Mouse (Mus musculus): ENCODE data around the gene Nupr1l. TPM values are rescaled to one million over a fixed set of nuclear protein-coding genes. Genes with fewer than 3 reads are reported as not detected.
"Not testable (repeated sequence)": the region's sequence is repeated elsewhere in the genome, so short reads cannot be mapped to it uniquely, and the experiment has no call there.

The Nupr1l gene
- 2.2 TPM in 2 replicates for polyA plus RNA-seq (2015; fragmentation: Nextera tagmentation; extraction: Ambion mirVana)

DNA sequence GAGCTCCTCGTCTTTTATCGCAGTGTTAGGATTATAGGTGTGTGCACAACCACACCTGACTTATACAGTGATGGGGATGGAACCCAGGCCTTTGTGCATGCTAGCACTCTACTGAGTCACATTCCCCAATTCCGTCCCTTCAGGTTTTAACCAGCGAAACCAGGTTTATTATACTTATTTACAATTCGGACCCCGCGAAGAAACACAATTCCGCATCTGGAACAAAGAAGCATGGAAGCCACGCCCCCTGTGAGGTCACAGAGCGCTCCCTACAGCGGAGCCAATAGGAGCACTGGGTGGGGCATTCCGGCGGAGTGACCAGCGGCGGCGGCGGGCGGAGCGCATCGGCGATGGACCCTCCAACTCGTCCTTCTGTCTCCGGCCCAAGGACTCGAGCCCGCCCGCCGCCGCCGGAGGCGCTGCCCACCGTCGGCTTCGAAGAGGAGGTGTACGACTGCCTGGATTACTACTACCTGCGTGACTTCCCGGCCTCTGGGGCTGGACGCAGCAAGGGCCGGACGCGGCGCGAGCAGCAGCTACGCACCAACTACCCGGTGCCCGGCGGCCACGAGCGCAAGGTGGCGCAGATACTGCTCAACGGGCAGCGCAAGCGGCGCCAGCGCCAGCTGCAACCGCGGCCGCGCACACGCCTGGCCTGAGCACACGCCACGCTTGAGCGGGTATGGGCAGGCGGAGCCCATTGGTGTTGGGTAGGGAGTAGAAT lies at the start of gene Nupr1l:
TSS of gene Nupr1l (plus strand) at position 299 of the 724 bp plus-strand sequence.
- DNase-seq (ENCODE audit: low spot score) = peak; percentile 71

DNA sequence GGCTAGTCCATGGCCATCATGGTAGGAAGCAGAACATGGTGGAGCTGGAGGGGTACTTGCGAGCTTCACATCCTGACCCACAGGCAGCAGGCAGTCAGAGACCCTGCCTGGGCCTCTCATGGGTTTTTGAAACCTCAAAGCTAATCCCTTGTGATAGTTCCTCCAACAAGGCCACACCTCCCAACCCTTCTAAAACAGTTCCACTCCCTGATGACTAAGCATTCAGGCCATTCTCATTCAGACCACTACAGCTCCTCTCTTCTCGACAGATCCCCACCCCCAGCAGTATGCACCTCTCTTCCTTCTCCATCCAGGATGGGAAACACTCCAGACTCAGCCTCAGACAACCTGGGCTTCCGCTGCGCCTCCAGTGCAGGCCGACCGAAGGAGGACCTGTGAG lies 46.0 kb upstream of the Nupr1l start:
- DNase-seq (ENCODE audit: low spot score) = no peak

DNA sequence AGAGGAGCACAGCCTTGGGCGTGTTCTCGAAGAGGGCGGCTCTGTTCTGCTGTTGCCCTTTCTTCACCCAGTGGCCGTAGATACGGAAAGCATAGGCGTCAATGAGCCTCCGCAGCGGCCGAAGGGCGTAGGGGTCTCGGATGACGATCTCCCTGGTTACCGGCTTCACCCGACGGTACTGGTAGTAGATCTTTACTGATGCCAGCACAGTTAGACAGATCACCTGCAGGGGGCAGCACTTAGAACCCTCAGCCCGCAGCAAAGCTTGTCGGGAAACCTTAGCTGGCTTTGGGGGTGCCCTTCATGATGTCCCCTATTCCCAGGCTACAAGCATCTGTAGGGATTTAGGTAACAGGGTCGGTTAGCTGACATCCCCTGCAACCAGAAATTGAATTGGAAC lies 43.9 kb upstream of the Nupr1l start:
- peak; percentile 33 for DNase-seq (ENCODE audit: low spot score)

DNA sequence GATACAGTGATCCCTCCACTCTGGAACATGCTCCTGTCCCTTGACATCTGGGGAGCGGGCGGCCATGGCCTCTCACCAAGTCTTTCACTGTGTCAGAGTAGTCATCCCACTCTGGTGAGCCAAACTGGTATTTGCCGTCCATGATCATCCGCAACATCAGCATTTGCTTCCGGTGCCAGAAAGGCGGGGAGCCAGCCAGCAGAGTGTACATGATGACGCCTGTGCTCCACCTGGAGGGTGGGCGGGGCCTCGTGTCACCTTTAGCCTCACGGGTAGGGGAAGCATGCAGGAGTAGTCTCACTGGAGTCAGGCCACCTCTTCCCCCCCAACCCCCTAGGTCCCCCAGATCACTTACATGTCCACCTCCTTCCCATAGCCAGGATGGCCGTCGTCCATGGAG lies 42.5 kb upstream of the Nupr1l start:
- DNase-seq (ENCODE audit: low spot score) = no peak

DNA sequence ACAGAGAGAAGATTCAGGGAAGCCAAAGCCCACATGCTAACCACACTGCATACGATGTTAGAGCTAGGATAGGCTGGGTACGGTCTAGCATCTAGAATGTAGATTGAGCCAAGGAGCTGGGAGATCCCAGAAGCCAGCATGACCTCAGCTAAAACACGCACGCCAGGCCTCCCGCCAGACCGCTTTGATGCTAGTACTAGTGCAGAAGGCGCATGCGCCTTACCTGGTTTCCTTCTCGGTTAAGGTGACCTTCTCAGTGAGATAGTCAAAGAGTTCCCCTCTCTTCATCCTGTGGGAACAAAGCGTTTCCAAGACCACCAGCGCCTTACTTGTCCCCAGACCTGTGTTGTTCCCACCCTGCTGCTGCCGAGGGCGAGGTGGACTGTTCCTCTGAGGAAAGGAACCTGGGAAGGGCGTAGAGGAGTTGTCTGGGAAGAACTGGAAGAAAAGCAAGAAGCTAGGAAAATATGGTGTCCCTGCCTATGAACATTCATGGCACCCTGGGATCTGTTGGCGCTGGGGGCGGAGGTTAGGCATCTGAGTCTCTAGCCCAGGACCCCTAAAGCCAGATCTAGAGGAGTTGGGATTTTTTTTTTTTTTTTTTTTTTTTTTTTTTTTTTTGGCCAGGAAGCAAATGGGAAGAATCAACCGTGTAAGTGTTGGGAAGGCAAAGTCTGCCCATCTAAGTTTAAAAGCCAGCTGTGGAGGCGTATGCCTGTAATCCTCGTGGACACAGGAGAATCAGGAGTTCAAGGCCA lies 38.9 kb upstream of the Nupr1l start:
- no peak for DNase-seq (ENCODE audit: low spot score)

DNA sequence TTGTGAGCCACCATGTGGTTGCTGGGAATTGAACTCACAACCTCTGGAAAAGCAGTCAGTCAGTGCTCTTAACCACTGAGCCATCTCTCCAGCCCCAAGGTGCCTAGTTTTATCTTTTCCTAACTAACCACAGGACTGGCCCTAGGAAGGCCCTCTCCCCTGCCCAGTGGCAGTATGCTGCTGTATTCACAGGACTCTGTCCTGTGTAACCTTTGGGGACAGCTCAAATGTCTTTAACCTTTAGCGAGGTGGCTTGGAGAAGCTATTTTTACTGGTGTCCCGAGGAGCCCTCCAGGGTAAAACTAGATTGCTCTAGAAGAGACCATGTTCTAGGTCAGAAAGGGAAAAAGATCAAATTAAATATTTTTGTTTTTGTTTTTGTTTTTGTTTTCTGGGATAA lies 37.1 kb upstream of the Nupr1l start:
- no peak for DNase-seq (ENCODE audit: low spot score)

DNA sequence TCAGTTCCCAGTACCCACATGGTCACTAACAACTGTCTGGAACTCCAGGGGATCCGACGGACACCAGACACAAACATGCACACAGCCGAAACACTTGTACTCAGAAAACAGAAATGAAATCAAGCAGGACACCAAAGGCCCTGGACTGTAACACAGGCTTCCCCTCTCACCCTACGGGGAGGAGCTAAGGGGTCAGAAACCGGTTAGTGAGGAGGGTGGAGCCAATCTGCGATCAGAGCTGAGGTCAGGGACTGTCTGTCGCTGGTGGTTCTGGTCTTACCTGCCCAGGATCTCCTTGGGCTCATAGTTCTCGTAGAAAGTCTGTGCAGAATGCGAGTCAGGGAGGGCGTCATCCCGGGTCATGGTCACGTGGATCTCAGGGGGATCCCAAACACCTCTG lies 34.4 kb upstream of the Nupr1l start:
- no peak for DNase-seq (ENCODE audit: low spot score)

DNA sequence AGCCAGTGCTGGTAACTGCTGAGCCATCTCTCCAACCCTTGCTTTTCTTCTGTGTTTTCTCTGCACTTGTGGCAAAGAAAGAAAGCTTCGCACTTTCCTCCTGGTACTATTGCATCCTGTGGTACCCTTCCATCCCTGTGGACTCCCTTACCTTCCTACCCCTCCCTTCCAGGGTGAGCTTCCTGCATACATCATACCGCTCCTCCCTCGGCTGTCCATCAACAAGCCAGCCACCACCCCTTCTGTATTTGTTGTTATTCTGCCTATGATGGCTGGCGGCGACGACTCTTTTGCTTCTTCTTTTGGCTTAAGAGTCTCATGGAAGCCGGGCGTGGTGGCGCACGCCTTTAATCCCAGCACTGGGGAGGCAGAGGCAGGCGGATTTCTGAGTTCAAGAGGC lies 33.2 kb upstream of the Nupr1l start:
- no peak for DNase-seq (ENCODE audit: low spot score)

DNA sequence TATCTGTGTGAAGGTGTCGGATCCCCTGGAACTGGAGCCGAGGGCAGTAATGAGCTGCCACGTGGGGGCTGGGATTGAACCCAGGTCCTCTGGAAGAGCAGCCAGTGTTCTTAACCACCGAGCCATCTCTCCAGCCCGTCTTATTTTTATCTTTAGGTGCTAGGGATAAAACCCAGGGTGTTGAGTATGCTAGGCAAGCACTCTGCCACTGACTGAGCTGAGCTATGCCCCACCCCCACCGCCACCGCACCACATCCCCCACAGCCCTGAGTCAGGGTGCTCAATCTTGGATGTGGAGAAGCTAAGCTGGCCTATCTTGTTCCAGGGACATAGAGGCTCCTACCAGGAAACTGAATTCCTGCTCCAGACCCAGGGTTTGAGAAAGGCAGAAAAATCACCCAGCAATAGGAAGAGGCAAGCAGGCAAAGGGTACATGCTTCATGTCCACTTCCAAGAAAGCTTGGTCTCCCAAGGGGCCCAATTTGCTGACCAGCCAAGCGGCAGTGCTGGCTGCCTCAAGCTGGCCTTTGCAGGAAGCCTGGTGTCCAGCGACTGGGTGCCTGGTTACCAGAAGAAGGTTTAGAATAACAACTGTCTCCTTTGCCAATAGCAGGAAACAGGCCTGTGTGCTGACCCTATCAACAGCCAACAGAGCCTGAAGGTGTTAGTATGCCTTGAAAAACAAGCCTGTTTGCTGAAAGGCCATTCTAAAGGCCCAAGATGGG lies 30.4 kb upstream of the Nupr1l start:
- no peak for DNase-seq (ENCODE audit: low spot score)

DNA sequence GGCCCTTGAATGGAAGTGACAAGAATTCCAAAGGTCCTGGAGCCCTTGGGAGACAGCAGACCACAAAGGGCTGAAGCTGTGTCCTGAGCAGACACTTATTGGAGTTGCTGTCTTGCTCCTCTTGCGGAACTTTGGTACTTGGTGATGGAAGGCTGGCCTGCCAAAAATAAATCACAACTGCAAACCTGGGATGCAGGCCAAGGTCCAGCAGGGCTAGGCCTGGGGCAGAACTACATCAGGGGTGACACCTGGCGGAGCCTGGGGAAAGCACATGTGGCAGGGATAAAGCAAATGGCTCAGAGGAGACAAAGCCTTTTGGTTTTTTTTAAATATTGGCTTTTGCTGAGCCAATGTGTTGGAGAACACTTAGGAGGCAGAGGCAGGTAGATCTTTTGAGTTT lies 29.4 kb upstream of the Nupr1l start:
- DNase-seq (ENCODE audit: low spot score) = no peak

DNA sequence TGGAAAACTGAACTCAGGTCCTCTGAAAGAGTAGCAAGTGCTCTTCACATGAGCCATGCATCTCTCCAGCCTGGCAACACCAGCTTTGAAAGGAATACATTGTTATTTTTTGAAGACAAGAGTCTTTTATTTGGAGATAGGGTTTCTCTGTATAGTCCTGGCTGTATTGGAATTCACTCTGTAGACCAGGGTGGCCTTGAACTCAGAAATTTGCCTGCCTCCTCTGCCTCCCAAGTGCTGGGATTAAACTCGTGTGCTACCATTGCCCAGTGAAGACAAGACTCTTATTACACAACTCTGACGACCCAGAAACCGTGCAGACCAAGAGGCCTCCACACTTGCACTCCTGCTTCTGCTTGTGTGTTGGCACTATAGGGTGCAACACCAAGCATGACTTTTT lies 28.5 kb upstream of the Nupr1l start:
- DNase-seq (ENCODE audit: low spot score) = no peak

DNA sequence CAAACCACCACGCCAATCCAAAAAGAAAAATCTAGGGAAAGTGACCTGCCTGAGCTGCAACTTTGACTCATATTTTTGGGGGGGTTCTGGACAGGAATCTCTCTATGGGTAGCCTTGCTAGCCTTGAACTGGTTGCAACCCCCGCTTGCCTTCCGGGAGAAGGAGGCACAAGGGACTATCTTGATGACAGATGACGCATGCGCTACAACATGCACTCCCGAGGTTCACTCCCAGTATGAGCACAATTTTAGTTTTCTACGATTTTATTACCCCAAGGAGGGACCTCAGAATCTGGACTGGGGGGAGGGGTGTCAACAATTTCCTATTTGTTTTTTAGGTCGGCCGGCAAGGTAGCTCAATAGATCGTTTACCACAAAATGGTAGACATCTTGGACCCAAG lies 22.1 kb upstream of the Nupr1l start:
- peak; percentile 12 for DNase-seq (ENCODE audit: low spot score)

DNA sequence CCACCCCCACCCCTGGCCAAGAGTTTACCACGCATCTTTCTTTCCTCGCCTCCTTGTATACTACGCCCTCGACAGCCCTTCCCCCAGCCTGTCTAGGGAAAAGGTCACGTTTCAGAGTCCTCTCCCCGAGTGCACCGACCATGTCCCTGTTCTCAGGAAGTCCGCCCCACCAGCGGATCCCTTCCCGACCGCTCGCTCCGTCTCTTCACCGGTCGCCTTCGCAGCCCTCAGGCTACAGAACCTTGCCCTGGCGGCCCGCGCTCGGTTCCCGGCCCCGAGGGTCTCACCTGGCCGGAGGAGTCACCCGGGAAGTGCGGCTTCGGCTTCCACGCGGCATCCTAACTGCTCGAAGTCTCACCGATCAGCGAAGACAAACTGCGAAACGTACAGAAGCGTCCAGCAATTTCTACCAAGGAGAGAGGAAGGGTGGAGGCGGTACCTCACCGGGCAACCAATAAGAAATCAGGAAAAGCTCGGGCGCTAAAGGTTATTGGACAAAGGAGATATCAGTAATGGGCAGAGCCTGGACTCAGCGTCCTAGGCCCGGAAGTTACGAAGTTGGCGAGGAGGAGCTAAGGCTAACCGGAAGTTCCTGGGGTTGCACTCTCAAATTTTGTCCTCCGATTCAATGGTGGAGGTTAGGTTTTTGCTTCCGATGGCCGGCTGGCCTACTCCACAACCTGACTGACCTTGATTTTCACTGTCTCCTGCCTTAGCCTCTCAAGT lies 21.3 kb upstream of the Nupr1l start, which contains the start of gene Chchd2:
TSS of gene Chchd2 (minus strand) at position 560 of the 726 bp plus-strand sequence.
- DNase-seq (ENCODE audit: low spot score) = peak; percentile 93

DNA sequence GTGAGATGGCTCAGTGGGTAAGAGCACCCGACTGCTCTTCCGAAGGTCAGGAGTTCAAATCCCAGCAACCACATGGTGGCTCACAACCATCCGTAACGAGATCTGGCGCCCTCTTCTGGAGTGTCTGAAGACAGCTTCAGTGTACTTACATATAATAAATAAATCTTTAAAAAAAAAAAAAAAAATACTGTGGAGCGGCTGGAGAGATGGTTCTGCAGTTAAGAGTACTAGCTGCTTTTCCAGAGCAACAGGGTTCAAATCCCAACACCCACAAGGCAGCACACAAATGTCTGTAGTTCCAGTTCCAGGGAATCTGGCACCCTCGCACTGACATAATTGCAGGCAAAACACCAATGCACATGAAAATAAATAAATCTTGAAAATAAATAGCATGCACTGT lies 17.9 kb upstream of the Nupr1l start:
- not testable (repeated sequence) for DNase-seq (ENCODE audit: low spot score)

DNA sequence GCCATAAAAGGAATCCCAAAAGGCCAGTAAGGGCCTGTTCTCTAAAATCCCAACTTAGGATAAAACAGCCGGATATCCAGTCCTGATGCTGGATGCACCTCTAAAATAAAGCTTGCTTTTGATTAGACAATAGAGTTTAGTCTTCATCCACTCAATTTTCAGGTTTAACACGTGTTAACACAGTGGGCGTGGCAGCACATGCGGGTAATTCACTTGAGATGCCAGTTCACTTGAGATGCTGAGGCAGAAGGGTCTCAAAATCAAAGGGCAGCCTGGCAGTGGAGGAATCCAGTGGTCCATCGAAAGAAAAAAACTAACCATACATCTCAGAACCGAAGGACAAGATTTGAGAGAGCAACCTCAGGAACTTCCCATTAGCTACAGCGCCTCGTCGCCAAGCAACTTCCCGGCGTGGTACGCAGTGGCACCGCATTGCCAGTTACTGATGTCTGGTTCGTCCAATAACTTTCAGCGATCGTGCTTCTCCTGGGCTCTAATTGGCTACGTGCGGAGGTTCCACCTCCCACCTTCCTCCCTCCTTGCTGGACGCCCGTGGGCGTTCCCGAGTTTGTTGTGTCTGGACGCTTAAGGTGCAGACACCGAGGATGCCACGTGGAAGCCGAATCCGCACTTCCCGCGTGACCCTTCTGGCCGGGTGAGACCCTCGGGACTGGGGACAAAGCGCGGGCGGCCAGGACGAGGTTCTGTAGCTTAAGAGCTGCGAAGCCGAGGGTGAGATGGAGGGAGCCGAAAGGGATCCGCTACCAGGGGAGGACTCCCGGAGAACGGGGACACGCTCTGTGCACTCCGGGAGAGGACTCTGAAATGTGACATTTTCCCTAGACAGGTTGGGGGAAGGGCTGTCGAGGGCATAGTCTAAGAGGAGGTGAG lies 12.9 kb upstream of the Nupr1l start, which contains the start of gene Zbed5:
TSS of gene Zbed5 (plus strand) at position 526 of the 891 bp plus-strand sequence.
- peak; percentile 82 for DNase-seq (ENCODE audit: low spot score)

DNA sequence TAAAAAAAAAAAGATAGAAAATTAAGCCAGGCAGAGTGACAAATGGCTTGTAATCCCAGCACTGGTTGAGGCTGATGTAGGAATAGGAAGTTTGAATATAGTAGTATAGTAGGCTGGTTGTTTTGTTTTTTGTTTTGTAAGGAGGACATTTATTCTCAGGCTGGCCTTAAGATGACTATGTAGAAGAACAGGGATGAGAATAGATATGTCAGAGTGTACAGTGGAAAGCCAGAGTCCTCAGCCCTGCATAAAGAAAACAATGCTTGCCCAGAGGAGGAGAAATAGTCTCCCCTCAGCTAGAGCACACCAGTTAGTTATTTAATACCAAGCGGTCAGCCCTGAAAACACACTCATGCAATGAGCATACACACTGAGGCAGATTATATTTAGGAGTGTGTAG lies 9.9 kb upstream of the Nupr1l start, which contains the start of gene Phkg1:
TSS of gene Phkg1 (minus strand) at position 101 of the 400 bp plus-strand sequence.
- DNase-seq (ENCODE audit: low spot score) = no peak

DNA sequence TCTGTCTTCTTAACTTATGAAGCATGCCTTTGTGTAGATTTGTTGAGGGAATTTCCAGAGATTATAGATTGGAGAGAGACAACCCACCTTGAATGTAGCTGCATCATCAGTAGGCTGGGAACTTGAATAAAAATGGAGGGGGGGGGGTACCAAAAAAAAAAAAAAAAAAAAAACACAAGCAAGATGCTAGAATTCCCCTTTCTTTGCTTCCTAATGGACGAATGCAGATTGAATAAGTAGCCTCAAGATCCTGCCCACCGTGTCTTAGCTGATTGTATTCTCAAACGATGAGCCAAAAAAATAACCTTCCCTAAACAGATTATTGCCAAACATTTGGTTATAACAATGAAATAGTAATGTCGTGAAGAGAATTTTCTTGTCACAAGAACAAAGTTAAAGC lies 565 bp upstream of the Nupr1l start:
- DNase-seq (ENCODE audit: low spot score) = no peak

DNA sequence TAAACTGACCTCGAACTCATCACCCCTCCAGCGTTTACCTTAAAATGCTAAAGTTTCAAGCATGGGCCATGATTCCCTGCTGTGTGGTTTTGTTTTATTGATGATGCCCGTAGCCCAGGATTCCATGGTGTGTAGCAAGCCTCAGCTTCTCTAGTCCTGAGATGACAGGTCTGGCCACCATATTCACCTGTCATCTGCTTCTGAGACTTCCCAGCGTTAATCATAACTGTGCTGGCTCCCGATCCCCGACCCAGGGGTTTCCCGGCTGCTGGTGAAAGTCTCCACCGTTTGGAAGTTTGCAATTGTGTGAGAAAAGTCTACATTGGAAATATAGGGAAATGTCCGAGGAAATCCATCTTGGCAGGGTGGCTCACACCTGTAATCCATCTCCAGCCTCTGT lies 807 bp downstream of the Nupr1l start:
- no peak for DNase-seq (ENCODE audit: low spot score)

DNA sequence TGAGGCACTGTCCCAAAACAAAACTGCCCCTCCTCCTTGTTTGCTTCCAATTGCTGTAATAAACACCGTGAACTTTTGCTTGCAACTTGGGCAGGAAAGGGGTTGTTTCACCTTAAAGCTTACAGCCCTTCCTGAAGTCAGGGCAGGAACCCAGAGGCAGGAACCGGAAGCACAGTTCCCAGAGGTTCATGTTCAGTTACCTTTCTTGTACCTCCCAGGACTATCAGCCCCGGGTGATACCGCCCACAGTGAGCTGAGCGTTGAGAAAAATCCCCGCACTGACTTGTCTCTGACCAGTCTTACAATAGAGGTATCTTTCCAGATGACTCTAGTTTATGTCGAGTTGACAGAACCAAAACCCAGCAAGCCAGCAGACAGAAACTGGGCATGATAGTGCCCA lies 1.3 kb downstream of the Nupr1l start:
- DNase-seq (ENCODE audit: low spot score) = no peak

DNA sequence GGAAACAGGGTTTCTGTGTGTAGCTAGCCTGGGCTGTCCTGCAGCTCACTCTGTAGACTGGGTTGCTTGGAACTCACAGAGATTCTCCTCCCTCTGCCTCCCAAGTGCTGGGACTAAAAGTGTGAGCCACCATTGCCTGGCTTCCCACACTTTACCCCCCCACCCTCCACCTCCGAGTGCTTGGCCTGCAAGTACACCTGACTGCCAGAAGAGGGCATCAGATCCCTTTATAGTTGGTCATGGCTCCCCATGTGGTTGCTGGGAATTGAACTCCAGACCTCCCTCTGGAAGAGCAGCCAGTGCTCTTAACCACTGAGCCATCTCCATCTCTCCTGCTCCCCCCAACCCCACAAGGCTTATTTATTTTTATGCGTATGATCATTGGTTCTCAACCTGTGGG lies 5.7 kb downstream of the Nupr1l start:
- peak; percentile 42 for DNase-seq (ENCODE audit: low spot score)
